Mouse (Mus musculus) small intestine, adult 2 months (tissue): ENCODE data around the gene Ccdc92b. TPM values are rescaled to one million over a fixed set of nuclear protein-coding genes. Genes with fewer than 3 reads are reported as not detected.

Experiments used
- H3K27ac ChIP-seq: fragments of 200-500 bp; 2 replicates; pipeline ENCODE4 v1.5.1; 2012; ENCODE audit warnings: low read depth, low read length, control low read depth, inconsistent platforms; ENCODE audit not compliant: insufficient read depth
- H3K27me3 ChIP-seq: fragments of 200-500 bp; 2 replicates; pipeline ENCODE4 v1.6.1; 2012; ENCODE audit warnings: mild to moderate bottlenecking, moderate library complexity, low read length, inconsistent platforms; ENCODE audit not compliant: control insufficient read depth, insufficient read depth
- H3K36me3 ChIP-seq: fragments of 200-500 bp; 2 replicates; pipeline ENCODE4 v1.6.1; 2012; ENCODE audit warnings: mild to moderate bottlenecking, low read length, control low read depth, inconsistent platforms; ENCODE audit not compliant: control insufficient read depth, insufficient read depth
- H3K4me1 ChIP-seq: fragments of 200-500 bp; 2 replicates; pipeline ENCODE4 v1.6.1; 2012; ENCODE audit warnings: low read length, inconsistent platforms, mixed read lengths; ENCODE audit not compliant: control insufficient read depth, insufficient read depth, insufficient read length
- H3K4me3 ChIP-seq: fragments of 200-500 bp; 2 replicates; pipeline ENCODE4 v1.5.1; 2012; ENCODE audit warnings: low read depth, mild to moderate bottlenecking, control low read depth, inconsistent platforms, low read length, moderate library complexity
- CTCF ChIP-seq: fragments of 200-500 bp; IDR thresholded peaks from 2 replicates; pipeline ENCODE4 v1.5.1; 2012; ENCODE audit warnings: low read depth, mild to moderate bottlenecking, control low read depth, inconsistent platforms, low read length, moderate library complexity, mixed read lengths; ENCODE audit not compliant: insufficient replicate concordance, insufficient read length; ENCODE audit errors: extremely low read depth
- POLR2A ChIP-seq: fragments of 200-500 bp; IDR thresholded peaks from 2 replicates; pipeline ENCODE4 v1.6.1; 2012; ENCODE audit warnings: low read depth, mild to moderate bottlenecking, control low read depth, inconsistent platforms, low read length, moderate library complexity
- WGBS: fragments of 180-500 bp; shearing (Covaris S2); methylation state at CpG from one replicate; pipeline ENCODE4 v1.1.7; 2018; 5-methylcytosine and 5-hydroxymethylcytosine counted together
- polyA plus RNA-seq: library from polyadenylated mRNA; depleted of rRNA; stranded (reverse); fragments of >200 nt; gene quantifications from 2 replicates; pipeline ENCODE4 v1.2.3, GENCODE M21; 2012

Ccdc92b gene
- polyA plus RNA-seq, 1 experiment: 0.77 TPM

DNA sequence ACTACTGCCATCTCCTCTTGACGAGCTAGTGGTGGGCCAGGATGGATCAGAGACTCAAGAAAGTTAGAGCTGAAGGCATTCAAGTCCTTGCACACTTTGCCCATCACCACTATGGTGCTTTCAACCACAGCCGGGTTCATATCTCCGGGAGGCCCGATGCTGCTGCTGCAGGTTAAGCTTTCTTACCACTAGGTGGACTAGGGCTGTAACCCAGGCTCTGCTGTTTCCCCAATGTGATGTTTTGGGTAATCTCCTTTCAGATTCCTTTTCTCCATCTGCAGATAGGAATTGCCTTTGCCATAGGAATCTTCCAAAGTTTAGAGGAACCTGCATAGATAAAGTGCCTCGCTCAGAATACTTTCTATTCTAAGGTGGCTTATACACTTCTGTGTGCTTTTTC is 3.8 kb upstream of the Ccdc92b start:
- TF ChIP-seq CTCF (no peak), POLR2A (no peak)
- no peak overlapping the region for H3K27ac ChIP-seq
- H3K27me3 ChIP-seq: peaks cover 26% of the 10 kb centered on the region
- H3K36me3 ChIP-seq: no peaks in the 10 kb centered on the region
- 39% methylated on average over 5 of the region's 5 CpGs for WGBS
- H3K4me3 ChIP-seq: no peak overlapping the region
- peaks cover 6% of the 10 kb centered on the region; the same call in 1 of the 2 replicates for H3K4me1 ChIP-seq

DNA sequence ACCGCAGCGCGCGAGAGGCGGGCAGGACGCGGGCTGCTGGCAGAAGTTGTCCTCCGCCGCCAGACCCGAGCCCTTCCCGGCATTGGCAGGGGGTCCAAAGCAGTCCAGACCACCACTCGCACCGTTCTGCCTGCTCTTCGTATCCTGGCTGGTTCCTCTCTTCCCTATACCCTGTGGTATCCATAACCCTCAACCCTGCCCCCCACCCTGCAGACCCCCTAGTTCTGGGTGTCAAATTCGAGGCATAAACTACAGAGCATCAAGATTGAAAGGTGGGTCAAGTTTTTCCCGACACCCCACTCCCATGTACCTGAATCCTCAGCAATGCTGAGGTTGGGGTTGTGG is 523 bp downstream of the Ccdc92b start:
- peaks cover 13% of the 10 kb centered on the region for H3K4me1 ChIP-seq
- peaks cover 12% of the 10 kb centered on the region for H3K27me3 ChIP-seq
- H3K36me3 ChIP-seq: no peaks in the 10 kb centered on the region
- 7% methylated on average over 16 of the region's 16 CpGs for WGBS
- H3K27ac ChIP-seq: no peak overlapping the region
- H3K4me3 ChIP-seq: peak overlapping the region; percentile 13; the same call in 1 of the 2 replicates
- TF ChIP-seq POLR2A (no peak), CTCF (no peak)

DNA sequence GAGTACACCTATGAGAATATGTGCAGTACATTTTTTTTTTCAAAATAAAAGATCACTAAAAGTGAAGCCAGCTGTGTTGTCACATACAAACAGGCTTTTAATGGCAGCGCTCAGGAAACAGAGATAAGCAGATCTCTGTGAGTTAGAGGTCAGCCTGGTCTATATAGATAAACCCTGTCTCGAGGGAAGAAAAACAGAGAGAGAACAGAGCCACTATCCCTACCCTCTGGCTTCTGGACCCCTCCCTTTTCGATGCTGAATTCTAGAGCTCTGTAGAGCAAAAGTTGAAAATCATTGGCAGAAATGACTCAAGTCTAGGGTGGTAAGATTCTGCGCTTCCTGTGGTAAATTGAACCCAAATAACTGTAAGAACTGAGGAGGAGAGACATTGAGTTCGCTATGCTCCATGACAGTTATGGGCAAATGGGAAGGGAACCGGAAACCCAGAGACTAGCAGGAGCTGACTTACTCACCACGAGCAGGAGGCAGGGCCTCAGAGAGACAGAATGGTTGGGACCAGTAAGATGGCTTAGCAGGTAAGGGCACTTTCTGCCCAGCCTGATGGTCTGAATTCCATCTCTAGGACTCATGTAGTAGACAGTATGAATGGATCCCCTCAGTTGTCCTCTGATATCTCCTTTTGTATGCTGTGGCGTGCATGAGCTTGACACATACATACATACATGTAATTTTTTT is 2.7 kb downstream of the Ccdc92b start:
- 67% methylated on average over 8 of the region's 8 CpGs for WGBS
- TF ChIP-seq POLR2A (no peak), CTCF (no peak)
- Histone ChIP-seq H3K27me3 (peaks cover 12% of the 10 kb centered on the region), H3K4me3 (no peak overlapping the region), H3K27ac (no peak overlapping the region), H3K36me3 (no peaks in the 10 kb centered on the region), H3K4me1 (peaks cover 13% of the 10 kb centered on the region)

DNA sequence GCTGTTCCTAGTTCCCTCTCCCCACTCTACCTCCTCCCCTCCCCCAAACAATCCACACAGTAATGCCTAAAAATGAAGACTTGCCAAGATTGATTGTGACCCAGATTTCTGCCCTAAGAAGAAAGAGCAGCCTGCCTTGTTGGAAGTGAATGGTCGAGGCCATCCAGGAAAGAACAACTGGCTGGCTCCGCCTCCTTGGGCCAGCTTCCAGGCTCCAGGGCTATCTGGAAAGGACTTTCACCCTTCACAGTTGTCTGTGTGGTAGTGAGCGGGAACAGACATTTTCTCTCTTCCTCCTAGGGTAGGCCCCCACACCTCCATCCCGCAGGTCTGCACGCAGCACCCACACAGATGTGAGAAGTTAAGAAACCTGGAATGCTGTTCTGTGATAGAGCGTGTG is 4.3 kb downstream of the Ccdc92b start:
- Histone ChIP-seq H3K4me3 (no peak overlapping the region), H3K27me3 (peaks cover 12% of the 10 kb centered on the region), H3K4me1 (peaks cover 13% of the 10 kb centered on the region), H3K27ac (peak overlapping the region; percentile 5; the same call in 1 of the 2 replicates), H3K36me3 (no peaks in the 10 kb centered on the region)
- 23% methylated on average over 6 of the region's 6 CpGs for WGBS
- TF ChIP-seq POLR2A: no peak
- TF ChIP-seq CTCF: no peak

DNA sequence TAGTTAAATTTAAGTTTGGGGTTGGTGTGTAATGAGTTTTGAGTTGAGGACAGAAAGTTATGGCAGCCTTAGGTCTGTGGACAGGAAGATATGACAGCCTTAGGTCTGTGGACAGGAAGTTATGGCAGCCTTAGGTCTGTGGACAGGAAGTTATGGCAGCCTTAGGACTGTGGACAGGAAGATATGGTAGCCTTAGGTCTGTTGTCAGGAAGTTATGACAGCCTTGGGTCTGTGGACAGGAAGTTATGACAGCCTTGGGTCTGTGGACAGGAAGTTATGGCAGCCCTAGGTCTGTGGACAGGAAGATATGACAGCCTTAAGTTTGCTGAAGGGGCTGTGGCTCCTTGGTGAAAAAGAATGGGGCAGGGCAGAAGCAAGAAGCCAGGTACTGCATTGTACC is 5.9 kb downstream of the Ccdc92b start:
- H3K27me3 ChIP-seq: 0 out of 2 replicates have a peak, but pooled peaks cover under 1% of the 10 kb centered on the region
- H3K36me3 ChIP-seq: no peaks in the 10 kb centered on the region
- H3K27ac ChIP-seq: no peak overlapping the region
- no peak for TF ChIP-seq CTCF
- no peak for TF ChIP-seq POLR2A
- no peak overlapping the region for H3K4me3 ChIP-seq
- H3K4me1 ChIP-seq: peaks cover 12% of the 10 kb centered on the region; the same call in 1 of the 2 replicates

DNA sequence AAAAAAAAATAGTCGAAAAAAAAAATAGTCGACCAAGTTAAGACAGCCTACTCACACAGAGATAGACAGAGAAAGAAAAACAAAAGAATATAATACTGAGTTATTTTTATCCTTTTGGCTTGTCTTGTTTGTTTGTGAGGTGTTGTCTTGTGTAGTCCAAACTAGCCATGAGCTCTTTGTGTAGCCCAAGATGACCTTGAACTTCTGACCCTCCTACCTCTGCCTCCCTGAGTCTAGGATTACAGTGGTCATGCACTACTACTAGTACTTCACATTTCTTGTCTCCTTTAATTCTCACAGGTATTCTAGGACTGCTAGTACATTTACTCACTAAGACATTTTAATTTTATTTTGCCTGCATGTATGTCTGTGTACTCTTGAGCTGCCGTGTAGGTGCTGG is 8.1 kb downstream of the Ccdc92b start:
- Histone ChIP-seq H3K4me3 (no peak overlapping the region), H3K4me1 (peaks cover 12% of the 10 kb centered on the region; the same call in 1 of the 2 replicates), H3K36me3 (no peaks in the 10 kb centered on the region), H3K27me3 (no peaks in the 10 kb centered on the region), H3K27ac (no peak overlapping the region)
- TF ChIP-seq CTCF: no peak
- no peak for TF ChIP-seq POLR2A
- 76% methylated on average over 3 of the region's 3 CpGs for WGBS

DNA sequence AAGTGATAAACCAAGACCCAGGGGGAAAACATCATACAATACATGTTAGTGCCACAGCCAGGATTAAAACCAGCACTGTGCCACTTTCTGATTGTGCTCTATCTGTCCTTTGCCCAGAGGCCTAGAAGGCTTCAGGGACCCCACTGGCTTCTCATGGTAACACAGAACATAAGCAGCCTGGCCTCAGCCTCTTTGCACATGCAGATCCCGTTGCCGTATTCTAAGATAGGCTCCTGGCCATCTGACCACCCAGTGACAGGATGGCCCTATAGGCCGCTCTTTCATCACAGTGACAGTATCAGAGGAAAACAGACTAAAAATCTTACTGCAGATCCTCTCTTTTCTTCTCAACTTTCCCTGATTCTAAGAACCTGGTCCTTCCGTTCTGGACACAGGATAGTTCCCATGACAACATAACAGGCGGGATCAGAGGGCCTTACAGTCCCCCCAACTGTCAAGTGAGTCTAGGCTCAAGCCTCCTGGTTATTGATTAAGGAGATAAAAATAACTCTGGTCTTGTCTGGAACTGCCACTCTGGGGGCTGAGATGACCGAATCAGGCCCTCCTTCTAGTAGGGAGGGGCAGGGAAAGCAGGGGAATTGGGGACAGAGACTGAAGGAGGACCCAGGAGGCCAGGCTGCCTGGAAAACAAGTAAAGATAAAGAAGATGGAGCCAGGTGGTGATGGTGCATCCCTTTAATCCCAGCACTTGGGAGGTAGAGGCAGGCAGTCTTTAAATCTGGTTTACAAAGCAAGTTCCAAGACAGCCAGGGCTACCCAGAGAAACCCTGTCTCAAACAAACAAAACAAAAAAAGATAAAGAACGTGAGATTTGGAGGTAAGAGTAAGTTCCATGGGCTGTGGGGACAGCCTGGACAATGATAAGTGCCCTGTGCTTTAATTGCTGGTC is 12.7 kb downstream of the Ccdc92b start:
- no peak for TF ChIP-seq POLR2A
- TF ChIP-seq CTCF: no peak
- WGBS: 79% methylated on average over 7 of the region's 7 CpGs
- no peaks in the 10 kb centered on the region for H3K36me3 ChIP-seq

More for the DNA sequence above, 12.7 kb downstream of the Ccdc92b start:
- Histone ChIP-seq H3K27me3 (no peaks in the 10 kb centered on the region), H3K27ac (no peak overlapping the region), H3K4me3 (no peak overlapping the region), H3K4me1 (no peaks in the 10 kb centered on the region; the same call in 1 of the 2 replicates)
